Mouse (Mus musculus) adrenal gland (tissue): ENCODE measurements around the gene 1700019N19Rik.

Experiments used
- intact Hi-C: fragments of 180-260 bp; cut with DNase I; formaldehyde crosslinking; loops from one replicate; pipeline ENCODE4 v1.15.1; 2025
- long read RNA-seq, 2 experiments: library from polyadenylated mRNA; unstranded; transcript quantifications; one replicate each; pipeline ENCODE4 v2.0.0; 2020; ENCODE audit warnings: borderline replicate concordance in 1 of 2; ENCODE audit not compliant: insufficient replicate concordance in 1 of 2

The 1700019N19Rik gene
- long read RNA-seq, experiment 1 = 0 reads
- long read RNA-seq, experiment 2 = 0 reads

- intact Hi-C loops = no loop called here
Observed at GRCm38 (mm10) chr19:58794284-58794683, at the start of gene 1700019N19Rik. TSS of gene 1700019N19Rik (minus strand) at chr19:58794461.

GRCm38 (mm10) chr19:58843606-58844005 lies 49.3 kb upstream of the 1700019N19Rik start:
- intact Hi-C loops = no loop called here

GRCm38 (mm10) chr19:58840721-58841271 lies 46.5 kb upstream of the 1700019N19Rik start:
- intact Hi-C loops = no loop called here

DNA sequence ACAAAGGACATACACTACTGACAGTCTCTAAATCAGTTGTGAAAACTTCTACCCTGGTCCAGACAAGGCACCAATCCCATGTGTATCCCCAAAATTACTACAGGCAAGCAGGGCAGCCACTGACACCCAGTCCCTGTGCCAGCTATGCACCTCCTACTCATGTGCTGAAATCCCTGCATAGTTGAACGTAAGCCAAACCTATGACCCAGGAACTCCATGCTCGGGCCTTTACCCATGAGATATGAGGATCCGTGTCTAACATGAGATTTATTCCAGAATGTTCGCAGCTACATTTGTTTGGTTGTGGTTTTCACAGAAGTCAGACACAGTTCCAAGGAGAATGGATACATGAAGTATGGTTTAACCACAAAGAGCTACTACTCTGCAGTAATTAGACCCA lies 45.5 kb upstream of the 1700019N19Rik start:
- intact Hi-C loops = no loop called here

- intact Hi-C loops = no loop called here
Observed at GRCm38 (mm10) chr19:58839345-58839744, 45.1 kb upstream of the 1700019N19Rik start.

DNA sequence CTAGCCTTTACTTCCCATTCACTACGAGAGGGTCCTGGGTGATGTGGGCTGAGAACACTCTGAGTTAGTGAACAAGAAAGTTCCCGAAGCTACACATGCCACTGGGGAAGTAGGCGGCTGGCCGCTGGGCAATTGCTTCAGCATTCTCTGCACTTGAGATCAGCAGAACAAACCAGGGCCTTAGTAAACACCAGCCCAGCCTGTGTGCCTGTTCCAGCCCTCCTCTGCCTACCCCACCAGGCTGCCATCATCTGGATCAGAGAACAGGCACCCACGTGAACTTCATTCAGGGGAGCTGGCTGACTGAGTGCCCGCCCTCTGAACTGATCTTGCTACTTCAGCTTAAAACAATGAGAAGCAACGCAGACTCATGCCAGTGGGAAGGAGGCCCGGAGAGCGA lies 44.4 kb upstream of the 1700019N19Rik start:
- intact Hi-C loops = no loop called here

DNA sequence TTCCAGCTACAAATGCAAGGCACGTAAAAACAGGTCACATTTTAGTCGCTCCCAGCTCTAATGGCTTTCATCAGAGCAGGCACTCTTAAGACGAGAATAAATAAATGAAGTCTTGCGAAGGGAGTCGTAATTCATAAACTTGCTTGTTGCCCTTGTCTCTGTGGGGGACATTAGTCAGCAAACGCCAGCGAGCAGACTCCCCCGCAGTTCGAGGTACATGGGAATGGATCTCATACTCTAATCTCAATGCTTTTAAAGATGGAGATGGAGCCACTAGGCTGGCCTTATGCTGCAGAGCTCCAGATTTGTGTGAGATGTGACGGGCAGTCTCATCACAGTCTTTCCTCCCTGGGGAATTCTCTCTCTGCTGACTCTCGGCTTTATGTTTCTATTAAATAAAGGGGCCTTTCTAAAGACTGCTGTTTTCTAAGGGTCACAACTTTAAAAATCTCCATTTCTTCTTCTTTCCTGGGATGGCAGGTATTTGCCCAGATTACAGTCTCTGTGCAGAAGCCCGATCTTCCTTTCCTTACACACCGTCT lies 39.4 kb upstream of the 1700019N19Rik start:
- intact Hi-C loops = no loop called here

DNA sequence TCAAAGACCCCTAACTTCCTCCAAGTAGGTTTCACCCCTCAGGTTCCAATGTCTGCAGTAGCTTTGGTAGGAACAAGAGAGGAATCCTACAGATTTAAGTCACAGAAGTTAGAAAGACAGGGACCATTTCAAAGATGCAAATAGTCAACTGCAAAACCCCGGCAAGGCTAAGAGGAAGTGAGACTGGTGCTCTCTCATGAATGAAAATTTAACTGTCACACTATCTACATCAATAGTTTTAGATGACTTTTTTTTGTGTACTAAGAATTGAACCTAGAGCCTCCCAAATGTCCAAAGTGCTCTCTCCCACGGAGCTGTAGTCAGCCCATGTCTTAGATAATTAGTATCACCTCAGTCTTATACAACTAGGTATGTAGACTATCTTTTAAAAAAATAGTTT lies 38.7 kb upstream of the 1700019N19Rik start:
- intact Hi-C loops = no loop called here

DNA sequence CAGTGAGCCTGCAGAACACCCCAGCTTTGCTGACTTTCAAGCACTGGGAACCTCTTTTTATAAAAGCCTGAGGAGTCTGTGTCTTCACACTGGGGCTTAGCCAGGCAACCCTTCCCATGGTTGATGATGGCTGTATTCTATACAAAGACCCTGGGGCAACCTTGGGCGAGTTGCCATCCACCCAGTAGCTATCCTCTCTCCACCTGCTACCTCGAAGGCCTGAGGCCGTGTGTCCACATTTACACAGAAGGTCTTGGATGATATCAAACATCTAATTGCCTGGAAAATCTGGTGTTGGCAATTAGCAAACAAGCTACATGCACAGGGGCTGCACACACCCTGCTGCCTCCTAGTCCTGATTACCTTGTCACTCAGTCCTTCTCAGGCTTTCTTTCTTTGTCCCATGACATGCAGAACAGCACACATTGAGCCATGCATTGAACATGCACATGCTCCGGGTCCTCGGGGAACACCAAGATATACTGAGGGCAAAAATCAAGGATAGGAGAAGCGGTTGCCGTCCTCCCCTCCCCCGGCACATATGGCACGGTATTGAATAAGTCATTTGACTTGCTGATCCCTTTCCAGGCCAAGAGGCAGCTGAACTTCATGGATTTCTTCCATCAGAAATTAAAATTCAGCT lies 37.1 kb upstream of the 1700019N19Rik start:
- intact Hi-C loops = no loop called here

DNA sequence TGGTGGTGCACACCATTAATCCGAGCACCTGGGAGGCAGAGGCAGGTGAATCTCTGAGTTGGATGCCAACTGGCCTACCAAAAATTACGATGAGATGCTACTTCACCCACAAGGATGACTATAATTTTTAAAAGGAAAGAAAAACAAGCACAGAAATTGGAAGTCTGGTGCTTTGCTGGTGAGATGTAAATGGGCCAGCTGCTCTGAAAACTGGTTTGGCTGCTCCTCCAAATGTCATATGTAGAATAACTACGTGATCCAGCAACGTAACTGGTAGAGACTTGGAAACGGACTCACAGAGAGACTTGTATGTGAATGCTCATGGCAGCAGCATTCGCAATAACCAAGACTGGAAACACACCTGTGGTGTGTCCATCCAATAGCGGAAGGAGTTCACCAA lies 35.9 kb upstream of the 1700019N19Rik start:
- intact Hi-C loops = no loop called here

DNA sequence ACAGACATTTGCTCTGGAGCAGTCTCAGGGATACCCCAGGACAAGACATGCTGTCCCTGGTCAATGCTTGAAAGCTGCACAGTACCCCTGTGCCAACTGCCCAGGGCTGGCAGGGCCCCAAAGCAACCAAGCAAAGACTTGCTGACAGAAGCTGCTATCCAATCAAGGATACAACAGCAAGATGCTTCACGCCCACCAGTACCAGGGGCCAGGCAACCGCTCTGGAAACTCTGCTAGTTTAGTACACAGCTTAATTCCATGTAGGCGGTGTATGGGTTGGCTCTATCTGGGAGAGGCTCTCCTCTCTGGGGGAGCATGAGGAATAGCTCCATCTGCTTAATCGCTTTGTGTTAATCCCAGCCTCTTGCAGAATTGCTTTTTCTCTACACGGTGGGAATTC lies 35.3 kb upstream of the 1700019N19Rik start:
- intact Hi-C loops = no loop called here

DNA sequence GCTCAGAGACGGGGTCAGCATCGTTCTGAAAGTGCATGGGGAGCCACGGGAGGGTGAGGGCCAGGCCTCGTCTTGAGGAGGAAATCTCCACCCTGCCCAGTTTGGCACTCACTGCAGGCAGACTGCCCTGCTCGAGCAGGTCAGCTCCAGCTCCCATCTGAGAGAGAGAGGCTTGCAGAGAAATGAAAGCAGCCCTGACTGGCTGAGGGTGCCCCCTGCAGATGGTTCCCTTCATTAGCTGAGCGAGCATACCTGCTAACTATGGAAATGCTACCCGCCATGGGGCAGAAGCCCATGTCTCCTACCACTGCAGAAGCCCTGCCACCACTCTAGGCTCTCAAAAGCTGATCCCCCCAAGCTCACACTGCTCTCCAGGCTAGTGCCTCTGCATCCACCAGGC lies 33.4 kb upstream of the 1700019N19Rik start:
- intact Hi-C loops = no loop called here

- intact Hi-C loops = loop anchor here (5.0 kb wide), 1 partner anchor 33 kb away; no protein-coding TSS in a partner anchor
Observed at GRCm38 (mm10) chr19:58824316-58824715, 30.1 kb upstream of the 1700019N19Rik start.

DNA sequence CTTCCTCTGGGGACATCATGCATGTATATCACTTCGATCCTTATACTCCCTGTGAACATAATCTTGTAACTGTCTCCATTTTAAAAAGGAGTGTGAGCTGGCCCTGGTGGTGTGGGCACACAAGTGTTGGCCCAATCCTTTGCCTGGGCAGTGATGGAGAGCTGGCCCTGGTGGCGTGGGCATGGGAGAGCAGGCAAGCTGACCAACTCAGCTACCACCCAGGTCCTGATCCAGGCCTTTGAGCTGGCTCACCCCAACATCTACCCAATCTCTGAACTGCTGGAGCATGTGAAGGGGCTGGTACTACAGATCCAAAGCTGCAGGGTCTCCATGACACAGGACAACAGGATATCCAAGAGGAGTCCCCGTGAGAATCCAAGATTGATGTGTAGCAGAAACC lies 29.0 kb upstream of the 1700019N19Rik start:
- intact Hi-C loops = loop anchor here (5.0 kb wide), 1 partner anchor 34 kb away; no protein-coding TSS in a partner anchor

DNA sequence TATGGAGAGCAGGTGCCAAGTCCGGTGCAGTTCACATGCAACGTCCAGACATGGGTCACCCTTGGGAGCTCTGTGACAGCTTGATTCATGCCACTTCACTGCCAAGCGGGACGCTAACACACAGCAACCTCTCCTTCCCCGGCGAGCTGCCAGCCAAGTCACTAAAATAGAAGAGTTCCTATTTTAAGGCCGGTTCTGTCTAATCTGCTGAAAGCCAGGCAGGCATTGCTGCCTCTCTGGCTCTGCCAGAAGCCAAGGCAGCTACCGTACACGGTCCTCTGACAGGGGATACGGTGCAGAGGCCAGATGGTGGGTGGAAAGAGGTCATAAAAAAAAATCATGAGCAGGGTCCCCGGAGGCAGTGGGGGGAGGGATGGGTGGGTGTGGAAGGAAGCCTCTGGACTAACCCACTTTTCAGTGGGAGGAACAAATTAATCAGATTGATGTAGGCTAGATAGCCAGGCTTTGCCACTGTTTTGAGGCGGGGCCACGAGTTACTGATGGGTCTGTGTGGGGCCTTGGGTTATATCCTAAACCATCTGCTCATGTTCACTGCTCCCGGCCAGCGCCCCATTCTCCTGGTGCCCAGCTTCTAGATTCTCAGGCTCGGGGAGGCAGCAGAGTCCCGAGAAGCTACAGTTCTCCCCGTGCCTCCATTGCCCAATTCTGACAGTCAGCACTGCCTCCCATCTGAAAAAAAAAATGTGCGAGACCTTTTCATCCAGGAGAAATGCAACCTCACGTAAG lies 28.4 kb upstream of the 1700019N19Rik start:
- intact Hi-C loops = loop anchor here (5.0 kb wide), 1 partner anchor 35 kb away; no protein-coding TSS in a partner anchor

DNA sequence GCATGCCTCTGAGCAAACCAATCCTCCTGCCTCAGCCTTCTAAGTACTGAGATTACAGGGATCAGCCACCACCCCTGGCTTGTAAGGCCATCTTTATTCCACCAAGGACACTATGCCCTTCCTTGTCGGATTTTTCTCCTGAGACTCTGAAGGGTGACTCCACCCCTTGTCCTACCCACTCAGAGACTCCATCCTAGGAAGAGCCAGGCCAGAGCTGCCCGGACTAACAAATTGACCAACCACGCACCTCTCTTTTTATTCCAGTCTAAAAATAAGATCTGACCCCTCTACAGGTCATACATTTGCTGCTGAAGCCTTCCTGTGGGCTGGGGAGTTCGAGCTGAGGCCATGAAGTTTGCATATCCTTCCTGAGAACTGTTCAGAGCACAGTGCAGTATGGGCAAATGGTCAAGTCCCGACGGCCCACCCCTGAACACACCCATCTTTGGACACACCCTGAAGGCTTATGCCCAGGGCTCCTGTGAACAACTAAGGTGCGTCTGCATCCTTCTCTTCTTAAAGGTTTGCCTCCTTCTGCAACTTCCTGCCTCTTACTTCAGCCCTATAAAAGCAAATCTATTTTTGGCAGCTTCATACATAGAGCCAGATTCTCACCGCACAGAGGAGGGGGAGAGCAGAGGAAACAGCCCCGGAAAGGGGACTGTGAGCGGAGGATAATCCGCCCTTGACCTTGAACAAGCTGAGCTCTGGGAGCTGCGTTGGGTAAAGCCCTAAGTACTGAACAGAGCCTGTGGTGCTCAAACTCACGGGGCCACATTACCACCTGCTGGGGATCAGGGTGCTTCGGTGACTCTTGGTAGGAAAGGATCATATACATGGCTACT lies 24.5 kb upstream of the 1700019N19Rik start:
- intact Hi-C loops = no loop called here

DNA sequence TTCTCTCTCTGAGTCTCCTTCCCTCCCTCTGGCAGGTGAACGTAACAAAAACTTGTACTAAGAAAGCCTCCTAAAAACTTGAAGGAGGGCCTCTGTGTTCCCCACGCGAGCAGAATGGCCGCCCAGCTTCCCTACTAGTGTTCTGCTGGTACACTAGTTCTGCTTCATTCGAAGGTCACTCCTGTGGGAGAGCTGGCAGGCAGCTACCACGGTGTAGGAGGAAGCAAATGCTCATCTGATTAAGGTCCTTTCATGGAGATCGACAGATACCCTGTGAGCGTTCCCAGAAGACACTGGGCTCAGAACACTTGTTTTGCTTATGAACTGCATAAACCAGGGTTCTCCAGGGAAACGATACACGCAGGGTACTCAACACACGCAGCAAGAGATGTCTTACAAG lies 23.1 kb upstream of the 1700019N19Rik start:
- intact Hi-C loops = no loop called here

GRCm38 (mm10) chr19:58816453-58817041 lies 22.3 kb upstream of the 1700019N19Rik start:
- intact Hi-C loops = no loop called here

- intact Hi-C loops = no loop called here
Observed at GRCm38 (mm10) chr19:58815179-58815922, 21.1 kb upstream of the 1700019N19Rik start.

DNA sequence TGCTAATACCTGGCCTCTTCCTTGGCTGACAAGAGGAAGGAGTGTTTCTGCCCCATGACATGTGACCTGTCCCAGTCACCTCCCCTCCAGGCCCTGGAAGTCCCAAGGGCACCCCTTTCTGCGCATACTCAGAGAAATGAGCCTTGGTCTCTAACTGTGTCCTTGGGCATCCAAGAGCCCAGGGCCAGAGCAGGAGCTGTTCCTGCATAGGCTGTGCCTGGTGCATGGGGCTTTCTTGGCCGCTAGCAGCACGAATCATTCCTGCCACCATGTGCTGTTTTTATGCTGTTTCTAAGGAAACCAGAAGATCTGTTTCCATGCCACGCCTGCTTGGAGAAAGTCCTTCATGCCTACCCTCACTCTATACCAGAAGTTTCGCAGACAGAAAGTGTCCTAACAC lies 16.3 kb upstream of the 1700019N19Rik start:
- intact Hi-C loops = no loop called here
